Mouse (Mus musculus) heart, adult 18-20 months (tissue): ENCODE measurements at regions not wholly inside any gene's neighbourhood (a gene's known extent, or its start where the extent isn't known, plus 50 kb on each side); places are given as distances from the start of the nearest gene placed in this dataset.

ENCODE experiments used
- DNase-seq, 2 experiments: peaks; one replicate each; pipeline ENCODE4 v3.0.0; 2021 to 2022; ENCODE audit warnings: mixed read lengths in 1 of 2

DNA sequence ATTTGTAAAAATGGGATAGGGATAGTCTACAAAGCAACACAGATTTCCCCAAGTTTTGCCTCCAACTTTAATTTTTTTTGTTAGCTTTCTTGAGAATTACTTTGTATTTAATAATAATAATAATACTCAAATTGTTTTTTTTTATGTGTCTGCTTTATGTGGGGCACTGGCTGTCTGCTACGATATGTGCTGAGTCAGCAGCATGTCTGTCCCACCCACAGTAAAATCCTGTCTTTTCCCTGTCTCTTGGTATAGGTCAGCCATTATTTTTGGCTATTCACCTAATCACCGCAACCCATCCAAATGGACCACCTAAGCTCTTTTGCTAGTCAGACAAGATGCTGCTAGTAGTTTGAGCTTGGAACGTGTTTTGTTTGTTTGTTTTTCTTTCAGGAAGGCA is 473.0 kb downstream of the Hs3st4 start:
- DNase-seq, result no peak

DNA sequence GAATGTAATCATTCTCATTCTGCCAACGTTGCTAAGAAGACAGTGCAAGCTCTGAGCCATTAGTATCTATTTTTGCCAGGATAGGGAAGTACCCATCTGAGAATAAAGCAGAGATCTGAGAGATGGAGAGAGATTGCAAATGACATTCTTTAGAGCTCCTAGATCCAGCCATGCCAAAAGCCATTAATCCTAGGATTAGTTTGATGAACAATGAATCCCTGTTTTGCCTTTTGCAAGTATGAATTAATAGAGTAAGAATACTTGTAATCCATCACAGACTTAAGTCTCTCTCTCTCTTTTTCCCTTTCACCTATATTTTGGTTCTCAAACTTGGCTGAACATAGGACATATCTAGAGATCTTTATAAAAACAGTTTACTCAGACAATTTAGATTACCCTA is 504.7 kb downstream of the Hs3st4 start:
- DNase-seq, result no peak

DNA sequence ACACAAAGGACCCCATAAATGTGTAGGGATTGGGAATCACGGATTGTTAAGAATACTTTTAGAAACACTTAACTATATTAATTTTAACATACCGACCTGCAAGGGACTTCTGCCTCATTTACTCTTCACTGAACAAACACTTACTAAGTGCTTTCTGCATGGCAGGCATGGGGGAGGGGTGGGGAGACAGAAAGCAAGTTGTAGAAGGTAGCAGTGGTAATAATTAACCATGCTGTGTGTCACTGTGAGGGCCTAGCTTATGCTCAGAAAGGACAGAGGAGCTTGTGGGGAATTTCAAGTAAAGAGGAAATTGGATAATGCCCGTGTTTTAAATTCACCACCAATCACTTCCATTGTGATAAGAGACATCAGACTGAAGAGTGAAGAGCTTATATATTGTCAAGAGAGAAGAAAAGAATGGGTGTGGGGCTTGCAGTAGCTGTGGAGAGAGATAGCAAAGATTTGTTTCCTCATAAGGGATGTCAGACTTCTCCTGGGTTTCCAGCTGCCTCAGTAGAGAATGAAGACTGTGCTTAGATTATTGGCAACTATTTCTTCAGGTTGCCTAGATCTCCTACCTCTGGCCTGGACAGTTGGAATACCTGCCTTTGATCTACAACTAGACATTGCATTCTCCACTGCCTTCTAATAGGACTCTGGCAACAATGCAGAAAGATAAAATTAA is 508.6 kb downstream of the Hs3st4 start:
- no peak for DNase-seq

DNA sequence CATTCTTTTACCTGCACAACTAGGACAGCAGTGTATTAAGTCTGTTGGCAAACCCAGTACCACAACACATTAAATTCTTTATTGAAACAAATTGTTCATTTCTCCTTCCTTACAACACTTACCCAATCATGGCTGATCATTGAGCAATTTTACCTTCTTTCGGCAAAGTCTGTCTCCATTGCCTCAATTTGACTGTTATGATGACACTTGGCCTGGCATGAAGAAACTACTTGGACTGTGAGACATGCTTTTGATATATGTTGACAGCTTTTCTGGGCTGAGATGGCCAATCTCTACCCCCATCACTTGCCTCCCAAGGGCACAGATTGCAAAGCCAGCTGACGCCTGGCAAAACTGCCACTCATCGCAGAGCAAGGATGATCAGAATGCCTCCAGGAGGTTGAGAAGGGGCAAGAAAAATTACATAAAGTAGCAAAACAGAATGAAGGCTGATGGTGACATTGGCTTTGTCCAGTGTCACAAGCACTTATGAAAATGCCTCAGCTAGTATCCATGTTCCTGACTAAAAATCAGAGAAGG is 509.3 kb downstream of the Hs3st4 start:
- DNase-seq, result no peak

DNA sequence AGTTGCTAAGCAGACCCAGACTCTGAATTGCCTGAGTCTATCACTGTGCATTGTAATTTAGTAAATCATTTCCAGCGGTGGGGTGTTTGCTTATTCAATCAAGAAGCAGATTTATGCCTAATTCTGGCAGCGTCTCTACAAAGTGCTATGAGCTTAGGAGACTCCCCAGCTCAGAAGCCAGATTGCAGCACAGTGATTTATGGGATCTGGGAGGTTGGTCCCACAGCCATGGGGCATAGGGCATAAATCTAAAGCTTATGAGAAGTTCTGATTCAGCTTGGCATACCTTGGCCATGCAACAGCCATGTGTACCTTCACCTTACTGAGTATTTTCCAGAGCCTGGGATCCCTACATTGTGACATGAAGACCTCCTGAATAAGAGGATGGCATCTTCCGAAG is 518.0 kb downstream of the Hs3st4 start:
- no peak for DNase-seq

DNA sequence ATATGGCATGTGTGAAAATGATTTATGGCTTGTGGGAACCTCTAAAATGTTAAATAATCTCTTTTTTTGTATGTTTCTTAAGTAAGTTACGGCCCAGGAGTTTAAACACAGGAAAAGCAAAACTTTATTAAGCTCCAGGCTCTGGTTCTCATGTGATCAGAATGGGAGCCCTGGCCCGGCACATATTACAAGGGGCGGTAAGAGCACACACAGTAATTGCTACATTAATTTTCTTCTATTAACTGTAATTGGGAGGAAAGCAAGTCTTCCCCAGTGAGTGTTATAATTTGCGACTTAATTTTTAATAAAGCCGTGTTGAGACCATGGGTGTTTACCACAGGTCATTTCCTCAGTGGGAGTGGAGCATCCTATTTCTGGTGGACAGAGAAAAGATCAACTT is 520.1 kb downstream of the Hs3st4 start:
- no peak for DNase-seq

DNA sequence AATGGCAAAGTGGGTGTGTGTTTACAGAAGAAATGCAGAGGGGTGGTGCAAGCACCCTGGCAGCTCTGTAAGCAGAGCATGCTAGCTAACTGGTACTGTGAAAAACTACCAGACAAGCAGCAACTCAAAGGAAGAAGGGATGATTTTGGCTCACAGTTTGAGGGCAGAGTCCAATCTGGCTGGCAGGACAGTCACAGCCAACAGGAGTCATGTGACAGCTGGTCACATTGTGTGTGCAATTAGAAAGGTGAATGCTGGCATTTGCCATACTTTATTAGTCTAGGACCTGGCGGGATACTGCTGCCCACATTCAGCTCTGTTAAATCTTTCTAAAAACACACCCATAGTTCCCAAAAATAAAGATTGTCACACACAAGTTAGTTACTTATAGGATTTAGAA is 566.4 kb downstream of the Hs3st4 start:
- DNase-seq, result no peak

DNA sequence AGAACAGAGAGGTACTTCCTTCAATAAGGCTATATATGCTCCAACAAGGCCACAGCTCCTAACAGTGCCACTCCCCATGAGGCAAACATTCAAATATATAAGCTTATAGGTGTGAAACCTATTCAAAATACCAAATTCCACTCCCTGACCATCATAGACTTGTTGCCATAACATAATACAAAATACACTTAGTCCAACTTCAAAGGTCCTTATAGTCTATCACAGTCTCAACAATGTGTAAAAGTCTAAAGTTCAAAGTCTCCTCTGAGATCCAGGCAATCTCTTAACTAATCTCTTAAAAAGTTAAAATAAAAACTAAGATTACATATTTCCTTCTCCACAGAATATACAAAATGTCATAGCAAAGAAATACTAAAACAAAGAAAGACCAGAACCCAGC is 574.5 kb downstream of the Hs3st4 start:
- no peak for DNase-seq

DNA sequence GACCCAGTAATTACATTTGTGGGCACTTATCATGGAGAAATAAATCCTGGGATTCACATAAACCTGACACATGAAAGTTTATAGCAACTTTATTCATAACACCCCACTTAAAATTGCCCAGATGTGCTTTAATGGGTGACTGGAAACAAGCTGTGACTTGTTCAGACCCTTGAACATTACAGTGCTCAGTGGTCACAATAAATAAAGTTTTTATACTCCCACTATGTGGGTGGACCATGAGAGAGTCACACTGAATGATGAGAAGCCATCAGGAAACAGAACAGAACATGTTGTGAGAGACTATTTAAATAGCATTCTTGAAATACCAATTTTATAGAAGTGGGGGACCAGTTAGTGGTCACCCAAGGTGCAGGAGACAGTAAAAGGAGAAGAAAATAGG is 588.1 kb downstream of the Hs3st4 start:
- DNase-seq, result no peak

DNA sequence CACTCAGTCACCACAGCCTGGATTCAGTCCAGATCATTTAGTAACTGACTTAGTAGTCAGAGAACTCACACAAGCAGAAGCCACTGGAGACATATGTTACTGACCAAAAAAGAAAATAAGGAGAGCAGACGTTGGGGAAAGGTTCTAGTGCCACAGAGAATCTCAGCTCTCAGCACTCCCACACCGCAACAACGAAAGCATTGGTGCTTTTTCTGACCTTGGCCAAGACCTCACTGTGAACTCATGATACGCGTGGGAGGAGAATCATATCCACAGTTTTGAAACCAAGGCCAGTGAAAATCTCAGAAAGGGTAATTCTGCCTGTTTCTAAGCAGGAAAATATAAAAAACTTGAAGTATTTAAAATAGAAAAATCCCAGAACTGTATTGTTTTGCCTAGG is 591.0 kb downstream of the Hs3st4 start:
- DNase-seq, result no peak

DNA sequence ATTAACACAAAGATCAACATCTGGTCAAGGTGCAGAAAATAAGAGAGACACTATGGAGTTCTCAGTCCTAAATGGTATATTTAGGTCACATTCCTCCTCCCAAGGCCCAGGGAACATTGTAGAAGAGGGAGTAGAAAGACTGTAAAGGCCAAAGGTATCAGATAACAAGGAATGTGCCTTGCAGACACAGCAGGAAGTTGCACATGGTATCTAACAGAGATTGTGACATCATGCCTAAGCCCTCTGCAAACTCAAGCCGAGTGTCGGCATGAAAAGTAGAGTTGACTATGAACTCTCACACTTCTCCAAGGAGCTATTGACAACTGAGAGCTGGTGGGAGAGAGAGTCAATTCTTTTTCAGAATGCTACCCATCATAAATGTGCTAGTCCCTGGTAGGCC is 598.7 kb downstream of the Hs3st4 start:
- no peak for DNase-seq

DNA sequence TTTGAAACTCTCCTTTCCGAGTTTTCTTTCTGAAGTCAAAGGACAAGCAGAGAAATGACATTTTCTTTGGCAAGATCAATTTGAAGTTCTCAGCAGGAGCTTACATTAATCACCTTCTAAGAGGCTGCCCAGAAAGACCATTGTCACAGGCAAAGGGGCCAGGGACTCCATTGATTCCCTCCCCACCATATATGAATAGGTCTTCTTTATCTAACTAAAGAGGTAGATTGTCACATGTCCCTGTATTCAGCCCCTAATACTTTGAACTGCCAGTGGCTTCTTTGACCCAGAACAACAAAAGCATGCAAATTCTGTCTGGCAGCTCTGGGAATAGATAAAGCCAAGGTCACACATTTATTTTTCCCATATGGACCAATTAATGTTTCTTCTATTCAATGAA is 602.6 kb downstream of the Hs3st4 start:
- no peak for DNase-seq

DNA sequence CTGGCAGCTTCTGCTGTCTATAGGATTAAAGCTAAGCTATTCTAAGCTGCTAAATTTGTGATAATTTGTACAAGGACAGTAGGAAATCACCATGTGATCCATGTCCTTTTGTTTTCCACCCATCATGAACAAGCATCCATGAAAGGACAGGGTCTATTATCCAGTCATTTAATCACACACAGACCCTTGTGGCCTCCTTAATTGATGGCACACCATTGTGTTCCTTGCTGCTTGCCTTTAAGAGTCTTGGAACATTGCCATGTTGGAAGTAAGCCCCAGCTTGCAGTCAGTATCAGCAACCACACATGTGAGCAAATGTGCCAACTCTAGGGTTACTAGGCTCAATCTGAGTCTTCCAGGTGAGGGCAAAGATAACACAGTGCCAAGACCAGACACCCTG is 608.7 kb downstream of the Hs3st4 start:
- DNase-seq, result no peak

DNA sequence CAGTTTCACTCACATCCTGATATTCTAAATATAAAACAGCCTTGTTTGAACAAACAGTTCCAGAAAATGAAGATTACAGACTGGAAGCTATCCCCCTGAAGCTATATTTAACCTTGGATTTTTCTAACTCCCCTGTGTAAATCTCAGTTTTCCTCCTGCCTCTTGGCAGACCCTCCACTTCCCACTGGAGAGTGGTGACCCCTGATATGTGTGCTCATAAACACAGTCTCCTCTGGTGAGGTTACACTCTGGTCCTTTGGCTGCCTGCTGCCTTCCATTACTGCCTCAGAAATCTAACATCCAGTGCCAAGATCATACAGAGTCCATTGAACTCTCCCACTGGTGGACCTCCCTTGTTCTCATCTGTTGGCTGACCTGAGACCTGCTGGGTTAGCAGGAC is 610.8 kb downstream of the Hs3st4 start:
- DNase-seq, result peak; percentile 2 to 39

DNA sequence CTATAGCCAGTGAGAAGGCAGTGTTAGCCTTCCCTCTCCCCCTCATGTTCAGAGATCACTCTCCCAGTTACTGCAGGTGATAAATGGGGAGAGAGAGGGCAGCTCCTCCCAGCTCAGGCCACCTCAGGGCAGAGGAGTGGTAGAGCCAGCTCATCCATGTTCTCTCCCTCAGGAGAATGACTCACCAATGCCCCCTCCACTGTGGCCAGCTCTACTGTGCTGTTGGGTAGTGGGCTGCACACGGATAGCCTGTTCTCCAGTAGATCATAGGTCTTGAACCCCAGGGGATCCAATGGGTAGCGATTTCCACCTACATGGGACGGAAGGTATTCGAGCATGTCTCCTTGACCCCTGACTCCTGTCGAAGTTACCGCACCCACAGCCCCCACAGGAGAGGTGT is 618.1 kb downstream of the Hs3st4 start:
- DNase-seq, result no peak

DNA sequence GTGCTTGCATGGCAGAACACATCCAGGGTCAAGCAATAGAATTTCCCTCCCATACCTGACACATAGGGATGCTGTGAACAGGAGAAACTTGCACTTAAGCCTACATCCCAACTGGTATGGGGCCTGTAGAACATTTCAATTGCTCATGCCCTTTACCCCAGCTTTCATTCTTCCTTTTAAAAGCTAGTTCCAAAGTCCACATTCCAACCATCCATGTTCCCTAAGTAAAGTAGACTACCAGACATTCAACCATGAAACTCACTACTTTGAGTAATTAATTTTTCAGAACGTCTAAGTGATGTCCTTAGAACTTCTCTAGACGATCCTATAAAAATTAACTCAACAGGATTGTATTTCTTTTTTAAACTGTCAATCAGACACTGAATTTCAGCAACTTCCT is 621.9 kb downstream of the Hs3st4 start:
- no peak for DNase-seq

DNA sequence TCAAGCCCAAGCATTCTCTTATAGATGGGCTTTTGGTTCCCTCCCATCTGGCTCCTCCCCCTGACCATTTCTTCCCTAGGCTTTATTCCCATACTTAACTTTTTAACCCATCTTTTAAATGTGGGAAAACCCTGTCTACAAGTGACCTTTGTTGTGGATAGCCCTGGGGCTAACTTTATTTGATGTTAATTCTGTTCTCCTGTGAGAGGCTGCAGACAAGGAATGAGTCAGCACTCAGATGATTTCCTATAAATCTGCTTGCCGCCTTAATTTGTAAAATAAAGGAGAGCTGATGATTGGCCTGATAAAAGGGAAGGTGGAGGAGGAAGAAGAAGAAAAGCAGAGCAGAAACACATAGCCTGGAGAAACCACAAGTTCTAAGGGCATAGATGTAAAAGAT is 623.3 kb downstream of the Hs3st4 start:
- no peak for DNase-seq

DNA sequence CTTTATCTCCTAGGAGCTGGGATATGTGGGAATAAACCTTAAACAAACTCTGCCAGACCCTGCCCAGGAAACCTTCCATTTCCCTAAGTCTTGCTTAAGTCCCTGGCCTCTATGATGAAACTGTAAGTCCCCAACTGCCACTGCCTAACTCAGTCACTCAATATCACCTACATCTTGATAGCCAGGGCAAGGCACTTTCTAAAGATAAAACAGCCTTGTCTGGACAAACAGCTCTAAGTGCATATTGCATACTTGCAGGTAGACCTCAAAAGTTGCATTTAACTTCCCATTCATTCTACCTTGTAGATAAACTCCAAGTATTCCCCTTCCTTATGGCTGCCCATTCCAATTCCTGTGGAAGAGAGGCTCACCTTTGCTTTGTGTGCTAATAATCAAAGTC is 624.4 kb downstream of the Hs3st4 start:
- DNase-seq, result no peak

DNA sequence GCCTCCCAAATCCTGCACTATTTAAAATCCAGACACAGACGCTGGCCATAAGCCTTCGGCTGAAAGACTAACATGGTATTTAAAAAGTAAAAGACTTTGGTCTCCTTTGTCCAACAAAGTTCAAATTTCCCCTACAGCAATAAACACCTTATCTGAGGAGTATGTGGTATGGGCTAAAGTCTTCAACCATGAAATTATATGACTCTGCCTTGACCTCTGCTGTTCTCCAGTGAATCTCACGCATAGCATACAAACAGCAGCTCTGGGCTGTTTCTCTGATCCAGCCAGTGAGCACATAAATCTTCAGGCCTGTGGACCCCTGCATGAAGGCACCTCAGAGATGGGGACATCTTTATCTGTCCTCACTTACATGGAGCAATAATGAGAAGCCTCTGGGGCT is 627.8 kb downstream of the Hs3st4 start:
- DNase-seq, result no peak

DNA sequence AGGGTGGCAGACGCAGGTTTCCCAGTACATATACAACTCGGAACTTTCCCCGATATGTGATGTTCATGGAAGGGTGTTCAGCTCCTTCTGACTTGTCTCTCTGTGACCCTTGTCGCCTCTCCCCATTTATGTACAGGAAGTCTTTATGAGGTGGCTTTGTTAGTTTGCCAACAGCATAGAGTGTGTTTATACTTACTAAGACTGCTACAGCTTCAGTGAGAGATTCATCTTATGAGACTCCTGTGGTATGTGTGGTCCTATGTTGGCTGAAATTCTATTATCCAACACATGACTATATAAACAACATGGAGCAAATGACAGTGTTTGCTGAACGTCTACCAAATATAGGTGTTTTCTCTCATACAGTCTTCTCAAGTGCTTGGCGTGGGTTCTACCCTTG is 664.5 kb downstream of the Hs3st4 start:
- no peak for DNase-seq

DNA sequence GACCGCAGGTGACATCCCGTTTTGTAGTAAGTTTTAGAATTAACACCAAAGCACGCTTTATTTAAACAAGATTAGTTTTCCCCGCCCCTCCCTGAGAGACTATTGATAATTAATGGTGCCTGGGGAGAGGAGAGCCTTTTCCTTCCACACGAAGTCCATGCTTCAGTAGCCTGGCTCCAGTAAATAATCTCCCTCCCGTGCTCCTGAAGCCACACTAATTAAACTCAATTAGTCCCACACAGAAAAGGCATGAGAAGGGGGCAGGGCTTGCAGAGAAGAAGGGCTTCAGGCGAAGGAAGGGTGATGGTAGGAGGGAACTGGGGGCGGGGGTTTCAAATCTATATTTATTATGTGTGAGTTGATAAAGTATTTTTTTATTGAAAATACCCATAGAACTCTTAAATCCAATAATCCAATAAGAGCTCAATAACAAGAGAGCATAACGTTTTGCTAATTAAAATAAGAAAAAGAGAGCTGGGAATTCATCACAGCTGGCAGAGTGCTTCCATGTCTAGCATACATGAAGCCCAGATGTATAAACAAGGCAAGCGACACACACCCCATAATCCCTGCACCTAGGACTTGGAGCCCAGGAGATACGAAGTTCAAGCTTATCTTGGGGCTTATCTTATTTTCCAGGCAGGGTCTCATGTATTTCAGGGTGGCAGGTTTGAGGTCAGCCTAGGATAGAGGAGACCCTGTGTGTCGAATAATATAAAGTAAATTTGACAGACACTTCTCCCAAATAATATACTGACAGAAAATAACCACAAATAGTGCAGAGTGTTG is 684.7 kb downstream of the Hs3st4 start:
- no peak for DNase-seq

DNA sequence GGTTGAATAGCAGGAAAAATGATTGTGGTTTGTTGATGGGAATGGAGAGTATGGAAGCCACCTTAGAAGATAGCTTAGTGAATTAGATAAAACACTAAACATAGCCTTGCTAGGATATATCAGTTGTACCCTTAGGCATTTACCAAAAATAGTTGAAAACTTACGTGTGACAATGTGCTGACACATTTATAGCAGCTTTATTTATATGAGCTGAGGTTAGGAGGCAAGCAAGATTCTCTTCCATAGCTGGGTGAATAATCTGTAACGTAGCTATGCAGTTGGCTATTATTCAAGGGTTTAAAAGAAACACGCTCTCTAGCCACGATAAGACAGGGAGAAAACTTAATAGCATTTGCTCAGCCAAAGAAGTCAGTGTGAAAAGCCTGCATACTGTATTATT is 685.4 kb downstream of the Hs3st4 start:
- DNase-seq, result no peak

DNA sequence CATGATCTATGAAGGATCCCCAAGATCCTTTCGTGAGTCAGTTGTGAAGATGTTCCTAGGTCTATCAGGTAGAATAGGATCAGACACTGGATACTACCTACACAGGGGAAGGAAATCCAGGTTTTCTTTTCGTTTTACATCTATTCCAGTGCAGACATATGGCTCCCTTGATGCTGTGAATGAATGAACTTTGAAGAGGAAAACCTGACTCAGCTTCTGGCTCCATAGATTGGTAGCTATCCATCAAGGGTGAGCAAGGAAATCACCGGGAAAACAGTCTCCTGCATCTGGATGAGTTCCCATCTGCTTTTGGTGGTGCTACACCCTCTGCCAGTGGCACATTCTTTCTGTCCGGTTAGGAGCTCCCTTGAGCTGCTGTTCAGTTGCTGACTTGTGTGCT is 687.8 kb downstream of the Hs3st4 start:
- DNase-seq, result no peak

DNA sequence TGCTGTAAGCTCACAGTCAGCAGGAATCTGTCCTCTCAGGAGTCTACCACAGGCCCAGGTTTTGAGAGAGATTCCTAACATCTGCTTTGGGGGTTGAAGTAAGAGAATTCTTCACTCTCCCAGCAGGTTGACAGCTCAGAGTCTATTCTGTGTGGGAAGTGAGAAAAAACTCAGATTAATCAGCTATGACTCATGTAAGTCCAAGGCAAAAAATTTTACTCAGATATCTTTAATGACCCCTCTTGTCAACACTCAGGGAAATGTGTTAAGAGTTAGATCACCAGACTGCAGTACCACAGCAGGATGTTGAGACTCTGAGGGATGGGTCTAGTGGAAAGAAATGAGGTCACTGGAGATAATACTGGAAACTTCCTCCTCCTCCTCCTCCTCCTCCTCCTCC is 688.4 kb downstream of the Hs3st4 start:
- peak in 1 of 2 experiments; percentile 4 for DNase-seq
